Mouse (Mus musculus): ENCODE results near the gene Plcb2. TPM values are rescaled to one million over a fixed set of nuclear protein-coding genes. Genes with fewer than 3 reads are reported as not detected.
A peak's percentile ranks its signal among the peaks of the same experiment; 100 is the strongest.

Gene Plcb2
- 1.4 and 1.6 TPM in 2 replicates for polyA plus RNA-seq (2016; fragmentation: Nextera tagmentation; extraction: Ambion mirVana)

DNA sequence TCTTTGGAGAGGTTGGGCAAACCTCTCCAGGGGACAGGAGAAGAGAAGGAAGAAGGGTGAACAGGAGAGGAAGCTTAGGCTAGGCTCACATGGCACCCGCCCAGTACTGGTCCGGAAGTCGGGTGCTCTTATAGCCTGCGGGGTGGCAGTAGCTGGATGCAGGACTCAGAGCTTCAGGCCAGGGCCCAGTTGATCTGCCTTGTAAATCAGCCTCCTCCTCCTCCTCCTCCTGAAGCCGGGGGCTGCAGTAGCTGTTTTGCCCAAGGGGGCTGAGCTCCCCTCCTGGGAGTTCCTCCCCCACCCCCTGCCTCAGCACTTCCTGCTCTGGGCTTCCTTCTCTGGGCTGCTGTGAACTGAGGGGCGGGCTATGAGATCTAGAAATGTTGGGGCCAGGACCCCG is at the start of gene Plcb2:
Plcb2 (minus strand) TSS at position 102 of the 400 bp plus-strand sequence.
- Histone ChIP-seq H3K27me3 (ENCODE audit: insufficient read depth, poor library complexity, severe bottlenecking) (peaks cover 87% of the 10 kb centered on the region), H3K36me3 (no peaks in the 10 kb centered on the region), H3K4me3 (peak within 1 kb of the TSS; percentile 30; the same call in 1 of the 2 replicates), H3K9me3 (no peaks in the 10 kb centered on the region), H3K27ac (peak within 1 kb of the TSS; percentile 70), H3K4me1 (peaks cover 45% of the 10 kb centered on the region)
- no peak for DNase-seq (ENCODE audit: low spot score)
- 12% methylated on average over 7 of the region's 7 CpGs for WGBS

GRCm38 (mm10) chr2:118776295-118776694 is 48.1 kb upstream of the Plcb2 start:
- Histone ChIP-seq H3K4me3 (no peak overlapping the region), H3K27ac (0 out of 2 replicates have a peak overlapping the region, but pooled peaks have one; percentile 29), H3K4me1 (peaks cover 20% of the 10 kb centered on the region), H3K27me3 (ENCODE audit: insufficient read depth, poor library complexity, severe bottlenecking) (peaks cover 40% of the 10 kb centered on the region), H3K36me3 (no peaks in the 10 kb centered on the region), H3K9me3 (no peaks in the 10 kb centered on the region)
- no peak for DNase-seq (ENCODE audit: low spot score)
- 66% methylated on average over 2 of the region's 2 CpGs for WGBS

GRCm38 (mm10) chr2:118775846-118776245 is 47.6 kb upstream of the Plcb2 start:
- H3K9me3 ChIP-seq: no peaks in the 10 kb centered on the region
- H3K36me3 ChIP-seq: no peaks in the 10 kb centered on the region
- H3K4me3 ChIP-seq: no peak overlapping the region
- WGBS: 52% methylated on average over 3 of the region's 4 CpGs
- no peak for DNase-seq (ENCODE audit: low spot score)
- H3K27ac ChIP-seq: 0 out of 2 replicates have a peak overlapping the region, but pooled peaks have one; percentile 29
- H3K4me1 ChIP-seq: peaks cover 20% of the 10 kb centered on the region
- H3K27me3 ChIP-seq (ENCODE audit: insufficient read depth, poor library complexity, severe bottlenecking): peaks cover 36% of the 10 kb centered on the region

DNA sequence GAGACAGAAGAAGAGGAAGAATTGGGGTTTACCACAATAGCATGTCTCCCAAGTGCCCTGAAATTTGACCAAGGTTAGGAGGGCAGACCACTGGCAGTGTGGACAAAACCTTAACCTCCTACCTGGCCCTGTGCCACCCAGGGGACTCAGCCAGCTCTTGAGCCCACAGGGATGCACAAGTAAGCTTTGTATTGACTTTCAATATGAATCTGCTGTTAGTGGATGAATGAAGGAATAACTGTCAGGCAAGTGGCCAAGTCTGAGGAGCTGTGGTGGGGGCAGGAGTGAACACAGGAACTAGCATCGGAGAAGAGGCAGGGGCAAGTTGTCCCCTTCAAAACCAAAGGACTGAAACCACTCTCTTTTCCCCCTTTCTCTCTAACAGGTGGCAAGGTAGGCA is 47.2 kb upstream of the Plcb2 start:
- 71% methylated on average over 1 of the region's 1 CpGs for WGBS
- peaks cover 20% of the 10 kb centered on the region for H3K4me1 ChIP-seq

GRCm38 (mm10) chr2:118774536-118774935 is 46.3 kb upstream of the Plcb2 start:
- no peaks in the 10 kb centered on the region for H3K9me3 ChIP-seq
- peaks cover 23% of the 10 kb centered on the region for H3K27me3 ChIP-seq (ENCODE audit: insufficient read depth, poor library complexity, severe bottlenecking)
- no peak overlapping the region for H3K4me3 ChIP-seq
- 80% methylated on average over 2 of the region's 2 CpGs for WGBS
- peaks cover 14% of the 10 kb centered on the region for H3K4me1 ChIP-seq
- no peak for DNase-seq (ENCODE audit: low spot score)
- no peaks in the 10 kb centered on the region for H3K36me3 ChIP-seq
- H3K27ac ChIP-seq: no peak overlapping the region

More for the DNA sequence above, 47.2 kb upstream of the Plcb2 start:
- no peak for DNase-seq (ENCODE audit: low spot score)
- H3K9me3 ChIP-seq: no peaks in the 10 kb centered on the region
- H3K27ac ChIP-seq: no peak overlapping the region
- H3K27me3 ChIP-seq (ENCODE audit: insufficient read depth, poor library complexity, severe bottlenecking): peaks cover 31% of the 10 kb centered on the region
- no peaks in the 10 kb centered on the region for H3K36me3 ChIP-seq
- no peak overlapping the region for H3K4me3 ChIP-seq

- no peak for DNase-seq (ENCODE audit: low spot score)
Measured at GRCm38 (mm10) chr2:118772158-118772874, 44.1 kb upstream of the Plcb2 start, which contains the start of gene Phgr1. Phgr1 (plus strand) TSS chr2:118772769.

GRCm38 (mm10) chr2:118766041-118767033 is 38.1 kb upstream of the Plcb2 start:
- no peak overlapping the region for H3K4me3 ChIP-seq
- no peak overlapping the region for H3K27ac ChIP-seq
- DNase-seq (ENCODE audit: low spot score): no peak
- no peaks in the 10 kb centered on the region for H3K9me3 ChIP-seq
- H3K4me1 ChIP-seq: peaks cover 44% of the 10 kb centered on the region
- peaks cover 29% of the 10 kb centered on the region for H3K27me3 ChIP-seq (ENCODE audit: insufficient read depth, poor library complexity, severe bottlenecking)
- WGBS: 67% methylated on average over 10 of the region's 10 CpGs
- H3K36me3 ChIP-seq: no peaks in the 10 kb centered on the region

More at GRCm38 (mm10) chr2:118772158-118772874, 44.1 kb upstream of the Plcb2 start, which contains the start of gene Phgr1:
- 76% methylated on average over 6 of the region's 6 CpGs for WGBS
- peaks cover 7% of the 10 kb centered on the region for H3K4me1 ChIP-seq
- H3K27ac ChIP-seq: no peak within 1 kb of the TSS
- no peaks in the 10 kb centered on the region for H3K9me3 ChIP-seq
- H3K27me3 ChIP-seq (ENCODE audit: insufficient read depth, poor library complexity, severe bottlenecking): peaks cover 22% of the 10 kb centered on the region; the same call in 1 of the 2 replicates
- H3K4me3 ChIP-seq: no peak within 1 kb of the TSS
- H3K36me3 ChIP-seq: no peaks in the 10 kb centered on the region

- Histone ChIP-seq H3K27ac (no peak overlapping the region), H3K4me1 (peaks cover 50% of the 10 kb centered on the region), H3K27me3 (ENCODE audit: insufficient read depth, poor library complexity, severe bottlenecking) (peaks cover 43% of the 10 kb centered on the region), H3K9me3 (no peaks in the 10 kb centered on the region), H3K4me3 (no peak overlapping the region), H3K36me3 (no peaks in the 10 kb centered on the region)
- 78% methylated on average over 5 of the region's 5 CpGs for WGBS
- no peak for DNase-seq (ENCODE audit: low spot score)
Measured at GRCm38 (mm10) chr2:118764875-118765274, 36.6 kb upstream of the Plcb2 start.

GRCm38 (mm10) chr2:118764094-118764831 is 36.0 kb upstream of the Plcb2 start:
- H3K4me3 ChIP-seq: no peak overlapping the region
- no peaks in the 10 kb centered on the region for H3K36me3 ChIP-seq
- no peak for DNase-seq (ENCODE audit: low spot score)
- H3K4me1 ChIP-seq: peaks cover 56% of the 10 kb centered on the region
- 23% methylated on average over 11 of the region's 11 CpGs for whole genome bisulfite sequencing
- peaks cover 47% of the 10 kb centered on the region for H3K27me3 ChIP-seq (ENCODE audit: insufficient read depth, poor library complexity, severe bottlenecking)
- H3K9me3 ChIP-seq: no peaks in the 10 kb centered on the region
- H3K27ac ChIP-seq: 0 out of 2 replicates have a peak overlapping the region, but pooled peaks have one; percentile 91

DNA sequence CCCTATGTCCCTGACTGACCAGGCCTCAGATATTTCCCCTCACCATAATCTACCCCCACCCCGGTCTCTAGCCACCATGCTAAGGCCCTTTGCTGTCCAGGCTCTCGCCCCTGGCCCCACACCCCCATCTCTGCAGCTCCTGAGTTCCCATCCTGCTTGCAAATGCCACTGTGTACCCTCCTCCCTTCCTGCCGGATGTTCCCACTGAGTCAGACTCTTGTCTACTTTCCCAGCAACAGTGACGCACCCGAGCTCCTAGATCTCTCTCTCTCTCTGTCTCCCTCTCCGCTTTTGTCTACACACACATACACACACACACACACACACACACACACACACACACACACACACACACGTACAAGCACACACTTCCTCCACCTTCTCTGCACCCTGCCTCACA is 35.2 kb upstream of the Plcb2 start:
- Histone ChIP-seq H3K9me3 (no peaks in the 10 kb centered on the region), H3K36me3 (no peaks in the 10 kb centered on the region), H3K4me3 (no peak overlapping the region), H3K27me3 (ENCODE audit: insufficient read depth, poor library complexity, severe bottlenecking) (peaks cover 55% of the 10 kb centered on the region), H3K27ac (peak overlapping the region; percentile 91), H3K4me1 (peaks cover 56% of the 10 kb centered on the region)
- DNase-seq (ENCODE audit: low spot score): no peak
- WGBS: 55% methylated on average over 7 of the region's 7 CpGs

GRCm38 (mm10) chr2:118762784-118763148 is 34.5 kb upstream of the Plcb2 start:
- DNase-seq (ENCODE audit: low spot score): peak; percentile 85
- H3K4me3 ChIP-seq: peak overlapping the region; percentile 52
- H3K27me3 ChIP-seq (ENCODE audit: insufficient read depth, poor library complexity, severe bottlenecking): peaks cover 62% of the 10 kb centered on the region
- no peaks in the 10 kb centered on the region for H3K36me3 ChIP-seq
- peaks cover 56% of the 10 kb centered on the region for H3K4me1 ChIP-seq
- no peaks in the 10 kb centered on the region for H3K9me3 ChIP-seq
- H3K27ac ChIP-seq: peak overlapping the region; percentile 91
- 9% methylated on average over 10 of the region's 10 CpGs for WGBS
